Mouse (Mus musculus): ENCODE data around the gene Gm5796. TPM values are rescaled to one million over a fixed set of nuclear protein-coding genes. Genes with fewer than 3 reads are reported as not detected.
"Not testable (repeated sequence)": the region's sequence is repeated elsewhere in the genome, so short reads cannot be mapped to it uniquely, and the experiment has no call there.

The Gm5796 gene
- 0.54 and 0.89 TPM in 2 replicates for polyA plus RNA-seq (2016; fragmentation: Nextera tagmentation; extraction: Ambion mirVana)

DNA sequence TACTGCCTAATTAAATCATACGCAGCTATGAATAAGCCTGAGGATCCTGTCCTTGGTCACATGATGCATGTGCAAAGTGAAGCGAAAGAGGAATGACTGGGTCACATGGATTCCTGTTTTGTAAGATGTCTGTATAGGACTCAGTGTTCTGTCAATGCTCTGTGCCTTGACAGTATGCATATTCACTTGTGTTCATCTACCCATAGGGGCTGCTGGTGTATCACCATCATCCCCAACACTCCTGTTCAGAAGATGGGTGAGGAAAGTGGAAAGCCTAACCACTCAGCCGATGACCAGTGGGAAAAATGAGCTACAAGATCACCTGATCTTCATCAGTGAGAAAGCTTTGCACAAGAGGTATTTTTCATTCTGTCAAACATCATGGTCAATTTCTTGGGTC lies at the start of gene Gm5796:
Gm5796 (plus strand) TSS at position 301 of the 400 bp plus-strand sequence.
- H3K27me3 ChIP-seq (ENCODE audit: poor library complexity, severe bottlenecking); H3K4me3 ChIP-seq; H3K36me3 ChIP-seq (replicated peaks); H3K4me1 ChIP-seq; H3K9me3 ChIP-seq; H3K27ac ChIP-seq; DNase-seq (ENCODE audit: extremely low spot score, low spot score): not testable (repeated sequence)
- 80% methylated on average over 1 of the region's 3 CpGs for WGBS

DNA sequence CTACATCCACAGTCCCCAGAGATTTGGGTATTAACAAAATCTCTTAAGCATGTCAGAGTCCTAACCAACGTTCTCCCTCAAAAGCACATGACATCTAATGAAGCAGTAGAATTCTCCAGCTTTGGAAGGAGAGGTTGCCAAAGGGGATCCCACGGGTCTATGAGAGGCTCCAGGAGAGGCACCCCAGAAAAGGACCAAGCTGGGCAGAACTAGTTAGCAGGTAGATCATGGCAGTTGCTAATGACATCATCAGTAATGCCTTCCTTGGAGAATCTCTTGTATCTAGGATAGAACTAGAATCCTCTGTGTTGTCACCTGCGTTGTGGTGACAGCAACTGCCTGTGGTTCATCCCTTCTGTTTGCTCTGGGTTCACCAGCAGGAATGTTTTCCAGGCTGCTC lies 25.6 kb upstream of the Gm5796 start, which contains the start of gene Gm3099:
Gm3099 (plus strand) TSS at position 301 of the 400 bp plus-strand sequence.
- H3K27me3 ChIP-seq (ENCODE audit: poor library complexity, severe bottlenecking); DNase-seq (ENCODE audit: extremely low spot score, low spot score); H3K9me3 ChIP-seq; H3K36me3 ChIP-seq (replicated peaks); H3K4me1 ChIP-seq; H3K27ac ChIP-seq; H3K4me3 ChIP-seq: not testable (repeated sequence)
- 82% methylated on average over 1 of the region's 3 CpGs for WGBS

- H3K4me1 ChIP-seq; H3K4me3 ChIP-seq; H3K9me3 ChIP-seq; H3K27me3 ChIP-seq (ENCODE audit: poor library complexity, severe bottlenecking); DNase-seq (ENCODE audit: extremely low spot score, low spot score); H3K27ac ChIP-seq; H3K36me3 ChIP-seq (replicated peaks): not testable (repeated sequence)
- WGBS: 72% methylated on average over 3 of the region's 3 CpGs
Measured at GRCm38 (mm10) chr14:4083820-4084219, 60.1 kb downstream of the Gm5796 start, which contains the start of gene Gm3115. Gene Gm3115 (plus strand): TSS chr14:4084120.

Other genes with a start within 250 kb of the Gm5796 start
- gene Gm3002, start 213.9 kb upstream of the Gm5796 start, polyA plus RNA-seq (2016; fragmentation: Nextera tagmentation; extraction: Ambion mirVana): 0.32 and 0.52 TPM in 2 replicates
- gene Gm3033, start 177.7 kb upstream of the Gm5796 start, polyA plus RNA-seq (2016; fragmentation: Nextera tagmentation; extraction: Ambion mirVana): not detected in 2 replicates
- gene Gm2916, start 139.8 kb upstream of the Gm5796 start, polyA plus RNA-seq (2016; fragmentation: Nextera tagmentation; extraction: Ambion mirVana): 0.14 and 0.49 TPM in 2 replicates
- not detected in 2 replicates for gene Gm3029, start 92.2 kb upstream of the Gm5796 start, polyA plus RNA-seq (2016; fragmentation: Nextera tagmentation; extraction: Ambion mirVana)
- gene Gm3095, start 60.4 kb upstream of the Gm5796 start, polyA plus RNA-seq (2016; fragmentation: Nextera tagmentation; extraction: Ambion mirVana): 0.10 TPM in 2 replicates
- gene Gm3099, start 25.5 kb upstream of the Gm5796 start, polyA plus RNA-seq (2016; fragmentation: Nextera tagmentation; extraction: Ambion mirVana): not detected in 2 replicates
- not detected in 2 replicates for gene Gm3115, start 60.2 kb downstream of the Gm5796 start, polyA plus RNA-seq (2016; fragmentation: Nextera tagmentation; extraction: Ambion mirVana)
- gene Gm8108, start 86.6 kb downstream of the Gm5796 start, polyA plus RNA-seq (2016; fragmentation: Nextera tagmentation; extraction: Ambion mirVana): 0.24 and 1.2 TPM in 2 replicates
- not detected in 2 replicates for gene Gm3127, start 141.1 kb downstream of the Gm5796 start, polyA plus RNA-seq (2016; fragmentation: Nextera tagmentation; extraction: Ambion mirVana)
- 0.95 and 1.2 TPM in 2 replicates for gene Gm2974, start 158.6 kb downstream of the Gm5796 start, polyA plus RNA-seq (2016; fragmentation: Nextera tagmentation; extraction: Ambion mirVana)
- not detected in 2 replicates for gene Gm3138, start 225.7 kb downstream of the Gm5796 start, polyA plus RNA-seq (2016; fragmentation: Nextera tagmentation; extraction: Ambion mirVana)